Mouse (Mus musculus): Measurements from ENCODE around the gene Sh3d21.

GRCm38 (mm10) chr4:126105131-126105783 lies 58.0 kb downstream of the Sh3d21 start:
- no peak for TF ChIP-seq CTCF (IDR thresholded peaks at IDR 0.05; ENCODE audit: borderline replicate concordance, insufficient read depth, low read length)
- TF ChIP-seq POLR2A (IDR thresholded peaks at IDR 0.05; ENCODE audit: low read depth, low read length) = no peak
